ENCODE assay signal across 7 mouse cellular contexts in genomic region chr19:7164820-7165323, GRCm38 (mm10). TPM values are rescaled to one million over a fixed set of nuclear protein-coding genes. Genes with fewer than 3 reads are reported as not detected.
DNase-seq lines count a peak whose midpoint lies in the region; ATAC-seq and TF ChIP-seq lines count a peak whose summit lies in the region.

No protein-coding gene starts in this region.

- no peak for TF ChIP-seq EP300 in liver, postnatal 0 days (IDR thresholded peaks at IDR 0.05; ENCODE audit: low read depth)

- peak overlapping the region; percentile 83 for H3K27ac ChIP-seq in layer of hippocampus, adult 2 months
- H3K27ac ChIP-seq in cortical plate, adult 2 months (ENCODE audit: insufficient read depth, low read length): peak overlapping the region; percentile 7
- no peak overlapping the region for H3K27ac ChIP-seq in liver, postnatal 0 days (ENCODE audit: low read depth)

- peak overlapping the region; percentile 22; the same call in 1 of the 2 replicates for H3K9ac ChIP-seq in liver, postnatal 0 days (replicated peaks)

- DNase-seq in layer of hippocampus, adult 2 months (ENCODE audit: low spot score in 2 of 2): no peak
- no peak for DNase-seq in layer of hippocampus, adult 18-20 months (ENCODE audit: low spot score in 2 of 2)
- DNase-seq in heart, postnatal 4 days: peak; percentile 29
- DNase-seq in liver, postnatal 0 days: no peak
- DNase-seq in thymus, adult 18-20 months: peak; percentile 38 to 41
- DNase-seq in gastrocnemius, adult 8-10 months (ENCODE audit: low spot score in 2 of 2): no peak

- no peaks in the 10 kb centered on the region for H3K36me3 ChIP-seq in liver, postnatal 0 days (replicated peaks; ENCODE audit: insufficient read depth, low read length)

- no peaks in the 10 kb centered on the region for H3K9me3 ChIP-seq in liver, postnatal 0 days (ENCODE audit: low read length)

- 1% methylated on average over 35 of the region's 35 CpGs for WGBS in liver, postnatal 0 days (ENCODE audit: insufficient replicate concordance)

- peak overlapping the region; percentile 70 for H3K4me3 ChIP-seq in layer of hippocampus, adult 2 months
- peak overlapping the region; percentile 77 for H3K4me3 ChIP-seq in cortical plate, adult 2 months (ENCODE audit: insufficient read depth, low read length)
- H3K4me3 ChIP-seq in liver, postnatal 0 days (ENCODE audit: low read depth, low read length): peak overlapping the region; percentile 53

- TF ChIP-seq POLR2A in cortical plate, adult 2 months (IDR thresholded peaks at IDR 0.05; ENCODE audit: extremely low read depth, insufficient read depth, low read length): no peak

- TF ChIP-seq CTCF in layer of hippocampus, adult 2 months (conservative IDR thresholded peaks at IDR 0.05): no peak
- no peak for TF ChIP-seq CTCF in cortical plate, adult 2 months (IDR thresholded peaks at IDR 0.05; ENCODE audit: extremely low read depth, insufficient read depth, low read length)
- TF ChIP-seq CTCF in liver, postnatal 0 days (IDR thresholded peaks at IDR 0.05; ENCODE audit: low read depth): no peak

- peaks cover 7% of the 10 kb centered on the region; the same call in 1 of the 2 replicates for H3K4me1 ChIP-seq in cortical plate, adult 2 months (ENCODE audit: control insufficient read depth, insufficient read depth, low read length)
- peaks cover 13% of the 10 kb centered on the region for H3K4me1 ChIP-seq in liver, postnatal 0 days (ENCODE audit: insufficient read depth)

- H3K27me3 ChIP-seq in liver, postnatal 0 days (ENCODE audit: insufficient read depth, low read length): peaks cover 49% of the 10 kb centered on the region

- 0 out of 2 replicates have a peak, but pooled peaks have one; percentile 23 for ATAC-seq in liver, postnatal 0 days

- peak overlapping the region; percentile 79 for H3K4me2 ChIP-seq in liver, postnatal 0 days (ENCODE audit: low read depth, low read length)

RNA-seq across cellular contexts. Expression of gene Otub1, which starts 41.2 kb away (rescaled TPM):
- 100 to 1,000 TPM; 299 TPM for total RNA-seq in layer of hippocampus, adult 2 months (2021)
- total RNA-seq in layer of hippocampus, adult 18-20 months (2021): 100 to 1,000 TPM; 306 to 307 TPM
- polyA plus RNA-seq in cortical plate, adult 2 months (2012; rRNA removed): 265 TPM in 2 replicates
- 100 to 1,000 TPM; 111 to 112 TPM for total RNA-seq in heart, postnatal 4 days (2021)
- polyA plus RNA-seq in liver, postnatal 0 days (2015; fragmentation: Nextera tagmentation; extraction: Ambion mirVana): 55.0 and 57.9 TPM in 2 replicates
- 10 to 100 TPM; 39.9 to 54.3 (median 43.5) TPM for total RNA-seq in gastrocnemius, adult 8-10 months (2022)

RNA-seq across cellular contexts. Expression of gene Cox8a, which starts 52.5 kb away (rescaled TPM):
- 1,000 to 10,000 TPM in 1 of 2 experiments, 100 to 1,000 TPM in 1; 959 to 1,016 TPM for total RNA-seq in layer of hippocampus, adult 2 months (2021)
- 1,000 to 10,000 TPM in 1 of 2 experiments, 100 to 1,000 TPM in 1; 974 to 1,030 TPM for total RNA-seq in layer of hippocampus, adult 18-20 months (2021)
- 1,448 and 1,495 TPM in 2 replicates for polyA plus RNA-seq in cortical plate, adult 2 months (2012; rRNA removed)
- 100 to 1,000 TPM; 836 to 917 TPM for total RNA-seq in heart, postnatal 4 days (2021)
- polyA plus RNA-seq in liver, postnatal 0 days (2015; fragmentation: Nextera tagmentation; extraction: Ambion mirVana): 1,162 and 1,195 TPM in 2 replicates
- 100 to 1,000 TPM in 1 of 4 experiments, 10 to 100 TPM in 3; 68.4 to 103 (median 82.9) TPM for total RNA-seq in gastrocnemius, adult 8-10 months (2022)

RNA-seq across cellular contexts. Expression of gene Flrt1, which starts 59.3 kb away (rescaled TPM):
- 10 to 100 TPM; 17.9 to 19.5 TPM for total RNA-seq in layer of hippocampus, adult 2 months (2021)
- 10 to 100 TPM; 21.6 to 22.0 TPM for total RNA-seq in layer of hippocampus, adult 18-20 months (2021)
- 8.2 and 9.2 TPM in 2 replicates for polyA plus RNA-seq in cortical plate, adult 2 months (2012; rRNA removed)
- total RNA-seq in heart, postnatal 4 days (2021): 1 to 10 TPM; 1.8 to 2.1 TPM
- 0.12 and 0.21 TPM in 2 replicates for polyA plus RNA-seq in liver, postnatal 0 days (2015; fragmentation: Nextera tagmentation; extraction: Ambion mirVana)
- 1 to 10 TPM in 3 of 4 experiments, under 1 TPM in 1; 0.83 to 2.9 (median 1.7) TPM for total RNA-seq in gastrocnemius, adult 8-10 months (2022)

Comparison
In these comparisons a context has a peak if more than half of its experiments do, and no peak if none do; other contexts are left out.
1. DNase-seq: peak in heart, postnatal 4 days (single experiment) and thymus, adult 18-20 months (2 of 2); none in layer of hippocampus, adult 2 months (0 of 2), layer of hippocampus, adult 18-20 months (0 of 2), liver, postnatal 0 days (single experiment) and gastrocnemius, adult 8-10 months (0 of 2).
2. RNA of gene Cox8a, which starts 52.5 kb away (total RNA-seq): 974 to 1,030 TPM in layer of hippocampus, adult 18-20 months, 959 to 1,016 TPM in layer of hippocampus, adult 2 months and 836 to 917 TPM in heart, postnatal 4 days; 68.4 to 103 TPM in gastrocnemius, adult 8-10 months; every median in the first group is over 4 times any median in the second.
3. RNA of gene Flrt1, which starts 59.3 kb away (total RNA-seq): 21.6 to 22.0 TPM in layer of hippocampus, adult 18-20 months and 17.9 to 19.5 TPM in layer of hippocampus, adult 2 months; 0.83 to 2.9 TPM in gastrocnemius, adult 8-10 months and 1.8 to 2.1 TPM in heart, postnatal 4 days; every median in the first group is over 4 times any median in the second.
4. Peak in every context shown above with its lines, with median percentiles within 50 percentile points of each other: H3K4me3 ChIP-seq.